Mouse (Mus musculus) midbrain, embryonic 13.5 days (tissue): ENCODE measurements around the gene Asprv1. TPM values are rescaled to one million over a fixed set of nuclear protein-coding genes. Genes with fewer than 3 reads are reported as not detected.

ENCODE experiments used
- ATAC-seq: fragments of 200-750 bp; cut with Nextera tagmentation; 2 replicates; pipeline ENCODE4 v1.8.0; 2017; ENCODE audit warnings: mild to moderate bottlenecking, moderate TSS enrichment, moderate library complexity
- H3K27ac ChIP-seq: fragments of 300-500 bp; sonication (generic); 2 replicates; pipeline ENCODE4 v1.5.1; 2015; ENCODE audit warnings: inconsistent platforms, mild to moderate bottlenecking, moderate library complexity
- H3K27me3 ChIP-seq: fragments of 300-500 bp; sonication (generic); 2 replicates; pipeline ENCODE4 v1.6.1; 2015; ENCODE audit warnings: mild to moderate bottlenecking, inconsistent platforms
- H3K36me3 ChIP-seq: fragments of 300-500 bp; sonication (generic); 2 replicates; pipeline ENCODE4 v1.6.1; 2015; ENCODE audit warnings: mild to moderate bottlenecking, inconsistent platforms
- H3K4me1 ChIP-seq: fragments of 300-500 bp; sonication (generic); replicated peaks from 2 replicates; pipeline ENCODE4 v1.6.1; 2015; ENCODE audit warnings: inconsistent platforms
- H3K4me2 ChIP-seq: fragments of 300-500 bp; sonication (generic); replicated peaks from 2 replicates; pipeline ENCODE4 v1.6.1; 2015; ENCODE audit warnings: moderate library complexity, mild to moderate bottlenecking, inconsistent platforms
- H3K4me3 ChIP-seq: fragments of 300-500 bp; sonication (generic); replicated peaks from 2 replicates; pipeline ENCODE4 v1.5.1; 2015; ENCODE audit warnings: mild to moderate bottlenecking, inconsistent platforms
- H3K9ac ChIP-seq: fragments of 300-500 bp; sonication (generic); replicated peaks from 2 replicates; pipeline ENCODE4 v1.6.1; 2015; ENCODE audit warnings: mild to moderate bottlenecking, inconsistent platforms
- H3K9me3 ChIP-seq: fragments of 300-500 bp; sonication (generic); 2 replicates; pipeline ENCODE4 v1.6.1; 2016; ENCODE audit warnings: mild to moderate bottlenecking, inconsistent platforms
- WGBS: fragments of 180-500 bp; shearing (Covaris S2); methylation state at CpG from one replicate; pipeline ENCODE4 v1.1.7; 2015; 5-methylcytosine and 5-hydroxymethylcytosine counted together
- polyA plus RNA-seq: library from polyadenylated mRNA; unstranded; fragments of >200 nt; fragmentation: Nextera tagmentation; extraction: Ambion mirVana; gene quantifications from 2 replicates; pipeline ENCODE4 v1.2.1, GENCODE M21; 2015

Gene Asprv1
- polyA plus RNA-seq, 1 experiment from 2014 or later = 0.50 TPM

DNA sequence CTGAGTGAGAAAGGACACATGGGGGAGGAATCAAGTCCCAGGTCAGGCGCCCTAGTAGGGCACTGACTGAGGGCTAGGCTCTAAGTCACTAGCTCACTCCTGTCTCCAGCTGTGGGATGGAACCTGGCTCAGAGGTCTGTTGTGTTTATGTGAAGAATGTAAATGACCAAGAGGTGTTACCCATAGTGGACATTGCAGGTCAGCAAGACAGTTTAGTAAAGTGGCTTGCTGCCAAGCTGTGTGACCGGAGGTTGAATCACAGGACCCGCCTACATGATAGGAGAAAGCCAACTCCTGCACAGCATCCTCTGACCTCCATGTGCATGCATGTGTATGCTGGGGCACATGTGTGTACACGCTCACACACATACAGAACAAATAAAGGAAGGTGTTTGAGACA lies 17.6 kb downstream of the Asprv1 start:
- WGBS = 81% methylated on average over 4 of the region's 4 CpGs
- Histone ChIP-seq H3K27me3 (no peaks in the 10 kb centered on the region), H3K9ac (no peak overlapping the region), H3K4me3 (no peak overlapping the region), H3K27ac (no peak overlapping the region), H3K9me3 (no peaks in the 10 kb centered on the region), H3K4me2 (no peak overlapping the region), H3K36me3 (peaks cover 34% of the 10 kb centered on the region), H3K4me1 (no peaks in the 10 kb centered on the region)
- ATAC-seq = no peak

DNA sequence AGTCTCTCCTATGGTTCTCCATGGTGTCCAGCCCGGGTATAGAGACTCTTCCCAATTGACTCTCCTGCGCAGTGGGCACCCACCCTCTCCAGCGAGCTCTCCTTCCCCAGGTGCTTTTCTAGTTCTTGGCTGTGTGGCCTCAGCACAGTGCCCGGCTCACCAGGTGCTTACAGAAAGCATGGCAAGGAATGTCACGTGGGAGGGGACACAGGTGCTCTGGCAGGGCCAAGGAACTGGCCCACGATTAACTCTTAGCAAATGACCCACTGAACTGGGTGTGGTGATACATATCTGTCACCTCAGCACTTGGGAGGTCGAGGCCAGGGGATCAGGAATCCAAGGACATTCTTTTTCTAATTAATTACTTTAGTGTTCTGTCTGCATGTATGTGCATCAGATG lies 18.2 kb downstream of the Asprv1 start:
- no peak for ATAC-seq
- no peak overlapping the region for H3K4me2 ChIP-seq
- WGBS = 83% methylated on average over 7 of the region's 7 CpGs
- no peak overlapping the region for H3K4me3 ChIP-seq
- H3K4me1 ChIP-seq = no peaks in the 10 kb centered on the region
- H3K9me3 ChIP-seq = no peaks in the 10 kb centered on the region
- H3K27ac ChIP-seq = no peak overlapping the region
- no peaks in the 10 kb centered on the region for H3K27me3 ChIP-seq
- H3K9ac ChIP-seq = no peak overlapping the region
- peaks cover 40% of the 10 kb centered on the region for H3K36me3 ChIP-seq

DNA sequence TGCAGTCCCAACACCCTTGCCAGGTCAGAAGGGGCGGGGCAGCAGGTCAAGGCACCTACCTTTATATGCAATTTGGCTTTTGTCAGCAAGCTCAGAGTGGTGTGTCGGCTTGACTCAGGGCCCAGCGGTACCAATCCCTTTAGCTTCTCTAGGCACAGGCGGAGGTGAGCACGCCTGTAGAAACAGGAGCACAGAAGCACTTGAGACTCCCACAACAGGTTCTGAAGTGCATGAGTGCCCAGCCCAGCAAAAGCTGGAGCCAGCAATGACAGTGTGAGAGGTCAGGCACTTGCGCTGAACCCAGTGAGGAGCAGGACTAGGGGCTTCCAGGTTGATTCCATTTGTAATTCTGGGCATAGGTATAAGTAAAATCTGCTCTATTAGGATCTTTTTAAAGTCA lies 25.1 kb downstream of the Asprv1 start:
- Histone ChIP-seq H3K4me2 (no peak overlapping the region), H3K27me3 (no peaks in the 10 kb centered on the region), H3K4me3 (no peak overlapping the region), H3K9me3 (no peaks in the 10 kb centered on the region), H3K9ac (no peak overlapping the region), H3K27ac (no peak overlapping the region), H3K4me1 (no peaks in the 10 kb centered on the region), H3K36me3 (peaks cover 69% of the 10 kb centered on the region)
- ATAC-seq = no peak
- WGBS = 90% methylated on average over 6 of the region's 6 CpGs

DNA sequence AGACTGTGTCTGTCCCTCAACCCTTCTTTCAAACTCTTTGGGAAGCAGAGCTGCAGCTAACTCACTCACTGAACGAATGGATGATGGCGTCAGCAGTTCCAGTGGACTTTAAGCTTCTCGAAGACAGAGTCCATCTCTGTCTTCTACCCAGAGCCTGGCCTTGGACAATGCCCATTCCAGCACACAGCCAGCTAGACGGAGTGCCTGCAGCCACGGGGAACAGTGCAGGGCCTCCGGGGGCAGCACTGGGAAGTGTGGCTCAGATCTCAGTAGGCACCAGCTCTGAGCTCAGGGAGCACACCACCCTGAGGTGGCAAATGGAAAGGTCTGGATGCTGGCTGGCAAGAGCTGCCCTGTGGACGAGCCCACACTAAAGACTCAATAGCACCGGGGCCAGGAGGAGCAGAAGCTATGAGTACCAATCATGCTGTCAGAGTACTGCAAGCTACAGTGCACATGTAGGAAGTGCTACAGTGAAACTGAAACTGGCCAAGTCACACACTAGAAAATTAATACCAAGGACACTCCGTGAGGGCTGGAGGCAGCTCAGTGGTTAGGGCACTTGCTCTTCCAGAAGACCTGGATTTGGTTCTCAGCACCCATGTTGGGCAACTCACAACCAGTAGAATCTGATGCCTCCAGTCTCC lies 26.4 kb downstream of the Asprv1 start:
- H3K27ac ChIP-seq = no peak overlapping the region
- peaks cover 69% of the 10 kb centered on the region for H3K36me3 ChIP-seq
- no peaks in the 10 kb centered on the region for H3K27me3 ChIP-seq
- H3K4me2 ChIP-seq = no peak overlapping the region
- H3K9ac ChIP-seq = no peak overlapping the region
- no peaks in the 10 kb centered on the region for H3K4me1 ChIP-seq
- H3K4me3 ChIP-seq = no peak overlapping the region
- 78% methylated on average over 9 of the region's 9 CpGs for WGBS
- no peak for ATAC-seq
- H3K9me3 ChIP-seq = no peaks in the 10 kb centered on the region

DNA sequence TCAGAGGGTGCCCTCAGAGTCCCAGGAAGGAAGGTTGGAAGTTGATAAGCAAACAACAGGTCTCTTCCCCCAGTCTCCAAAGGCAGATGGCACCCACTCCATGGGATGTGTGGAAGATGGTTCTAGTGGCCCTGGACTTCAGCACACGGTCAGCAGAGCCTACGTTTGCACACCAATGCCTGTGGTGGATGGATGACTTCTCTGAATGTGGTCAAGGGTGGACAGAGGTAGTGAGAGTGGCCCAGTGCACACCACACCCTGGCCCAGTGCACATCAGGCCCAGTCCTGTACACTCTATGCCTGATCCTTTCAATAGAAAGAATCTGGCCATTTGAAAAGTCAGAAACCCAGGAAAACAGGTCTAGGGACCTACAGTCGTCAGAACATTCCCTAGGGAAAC lies 30.5 kb downstream of the Asprv1 start:
- H3K9ac ChIP-seq = no peak overlapping the region
- no peak overlapping the region for H3K4me3 ChIP-seq
- WGBS = 88% methylated on average over 3 of the region's 3 CpGs
- no peak overlapping the region for H3K4me2 ChIP-seq
- H3K9me3 ChIP-seq = no peaks in the 10 kb centered on the region
- H3K36me3 ChIP-seq = peaks cover 72% of the 10 kb centered on the region
- no peaks in the 10 kb centered on the region for H3K27me3 ChIP-seq
- no peaks in the 10 kb centered on the region for H3K4me1 ChIP-seq
- H3K27ac ChIP-seq = no peak overlapping the region
- no peak for ATAC-seq

DNA sequence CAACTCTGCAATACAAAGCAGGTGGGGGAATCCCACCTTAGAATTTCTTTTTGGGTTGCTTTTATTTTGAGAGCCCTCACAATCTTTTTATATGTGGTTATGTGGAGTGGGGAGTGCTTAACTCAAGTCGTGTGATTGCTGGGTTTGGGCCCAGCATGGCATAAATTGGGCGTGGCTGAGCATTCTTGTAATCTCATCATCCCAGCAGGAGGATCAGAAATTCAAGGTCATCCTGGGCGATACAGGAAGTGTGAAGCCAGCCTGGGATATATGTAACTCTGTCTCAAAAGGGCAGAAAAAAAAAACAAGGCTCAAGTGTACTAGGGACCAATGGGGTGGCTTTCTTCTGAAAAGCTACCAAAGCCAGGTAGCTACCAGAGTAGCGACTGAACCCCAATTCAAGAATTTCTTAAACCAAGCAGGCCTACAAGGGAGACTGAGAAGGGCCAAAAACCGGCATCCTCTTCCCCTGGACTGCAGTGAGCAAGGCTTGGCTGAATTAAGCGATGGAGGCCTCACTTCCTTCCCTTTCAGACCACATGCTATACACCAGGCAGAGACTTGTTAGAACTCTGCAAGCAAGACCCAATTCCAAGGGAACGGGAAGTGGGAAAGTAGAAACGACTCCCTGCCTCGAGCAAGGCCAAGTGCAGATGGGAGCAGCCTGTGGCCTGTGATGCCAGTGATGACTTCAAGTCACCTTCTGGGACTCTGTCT lies 32.4 kb downstream of the Asprv1 start:
- no peak overlapping the region for H3K4me2 ChIP-seq
- H3K36me3 ChIP-seq = peaks cover 78% of the 10 kb centered on the region
- no peak overlapping the region for H3K9ac ChIP-seq
- WGBS = 77% methylated on average over 9 of the region's 9 CpGs
- H3K4me3 ChIP-seq = no peak overlapping the region
- H3K27ac ChIP-seq = no peak overlapping the region
- H3K9me3 ChIP-seq = no peaks in the 10 kb centered on the region
- no peaks in the 10 kb centered on the region for H3K4me1 ChIP-seq
- no peak for ATAC-seq
- H3K27me3 ChIP-seq = no peaks in the 10 kb centered on the region

DNA sequence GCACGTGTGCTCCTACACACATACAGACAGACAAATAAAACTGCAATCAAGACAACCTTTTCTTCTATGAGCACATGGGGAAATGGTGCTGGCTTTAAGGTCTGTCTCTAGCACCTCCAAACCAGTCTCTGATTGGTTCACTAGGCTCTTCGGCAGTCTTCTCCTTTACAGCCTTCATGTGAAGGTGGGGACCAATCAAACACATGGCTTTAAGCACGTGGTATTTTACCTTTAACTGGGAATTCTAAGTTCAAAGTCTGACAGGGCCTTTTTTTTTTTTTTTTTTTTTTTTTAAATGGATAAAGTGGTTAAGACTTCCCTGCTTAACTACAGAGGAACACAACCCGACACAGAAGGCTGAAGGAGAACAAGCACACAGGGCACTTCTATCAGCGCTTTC lies 37.1 kb downstream of the Asprv1 start:
- peaks cover 54% of the 10 kb centered on the region for H3K36me3 ChIP-seq
- H3K4me2 ChIP-seq = no peak overlapping the region
- no peak overlapping the region for H3K4me3 ChIP-seq
- H3K4me1 ChIP-seq = peaks cover 32% of the 10 kb centered on the region
- no peaks in the 10 kb centered on the region for H3K9me3 ChIP-seq
- no peaks in the 10 kb centered on the region for H3K27me3 ChIP-seq
- 87% methylated on average over 5 of the region's 5 CpGs for WGBS
- H3K9ac ChIP-seq = no peak overlapping the region
- no peak overlapping the region for H3K27ac ChIP-seq
- ATAC-seq = no peak

DNA sequence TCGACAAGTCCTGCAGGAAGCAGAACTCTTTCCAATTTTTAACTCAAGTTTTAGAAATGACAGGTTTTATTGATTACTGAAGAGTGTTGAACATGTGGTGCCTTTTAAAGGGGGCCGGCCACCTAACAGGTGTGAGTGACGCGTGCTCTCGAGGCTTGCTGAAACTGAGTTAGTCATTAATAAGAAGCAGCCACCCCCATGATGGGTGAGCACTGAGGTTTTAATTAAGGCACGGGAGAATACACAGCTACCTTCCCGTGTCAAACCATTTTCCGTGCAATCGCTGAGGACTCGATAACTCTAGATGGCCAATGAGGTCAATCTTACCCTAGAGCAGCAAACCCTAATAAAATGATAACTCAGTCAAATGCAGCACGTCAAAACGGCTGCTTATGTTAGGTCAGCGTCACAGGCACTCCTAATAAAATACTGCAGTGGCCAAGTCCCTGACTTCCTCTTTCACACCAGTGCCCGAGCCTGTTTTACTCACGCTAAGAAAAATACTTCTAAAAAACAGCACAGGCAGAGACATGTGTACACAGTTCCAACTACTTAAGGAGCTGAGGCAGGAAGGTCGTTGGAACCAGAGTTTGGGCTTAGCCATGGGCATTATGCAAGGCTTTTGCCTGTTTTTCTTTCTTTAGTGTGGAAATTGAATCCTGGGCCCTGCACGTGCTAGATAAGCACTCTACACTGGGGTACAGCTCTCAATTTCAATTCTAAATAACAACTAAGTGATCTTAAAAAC lies 37.8 kb downstream of the Asprv1 start:
- Histone ChIP-seq H3K9me3 (no peaks in the 10 kb centered on the region), H3K9ac (no peak overlapping the region), H3K4me3 (no peak overlapping the region), H3K4me1 (peaks cover 34% of the 10 kb centered on the region), H3K4me2 (no peak overlapping the region), H3K27ac (no peak overlapping the region), H3K36me3 (peaks cover 47% of the 10 kb centered on the region), H3K27me3 (no peaks in the 10 kb centered on the region)
- ATAC-seq = no peak
- 91% methylated on average over 17 of the region's 17 CpGs for WGBS

DNA sequence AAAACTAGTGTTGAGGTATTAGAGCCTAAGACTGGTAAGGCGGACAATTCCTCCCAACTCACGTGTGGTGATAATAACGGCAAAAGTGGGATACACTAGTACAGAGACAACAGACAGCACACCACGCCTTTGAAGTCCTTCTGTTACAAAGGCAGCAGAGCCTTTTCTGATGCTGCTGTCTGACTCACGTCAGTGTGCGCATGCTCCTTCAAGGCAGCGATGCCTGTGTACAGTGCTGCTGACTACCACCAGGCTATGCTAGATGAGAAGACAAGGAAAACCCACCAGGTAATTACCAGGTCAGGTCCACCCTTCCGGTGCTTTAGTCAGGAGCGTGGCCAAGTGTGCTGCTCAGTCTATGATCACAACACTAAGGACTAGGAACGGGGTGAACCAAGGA lies 39.1 kb downstream of the Asprv1 start:
- Histone ChIP-seq H3K27me3 (no peaks in the 10 kb centered on the region), H3K9ac (peak overlapping the region; percentile 93), H3K36me3 (peaks cover 38% of the 10 kb centered on the region), H3K27ac (no peak overlapping the region), H3K4me1 (peaks cover 34% of the 10 kb centered on the region), H3K4me2 (peak overlapping the region; percentile 84; the same call in 1 of the 2 replicates), H3K9me3 (no peaks in the 10 kb centered on the region), H3K4me3 (peak overlapping the region; percentile 94)
- ATAC-seq = no peak
- 90% methylated on average over 10 of the region's 10 CpGs for WGBS

DNA sequence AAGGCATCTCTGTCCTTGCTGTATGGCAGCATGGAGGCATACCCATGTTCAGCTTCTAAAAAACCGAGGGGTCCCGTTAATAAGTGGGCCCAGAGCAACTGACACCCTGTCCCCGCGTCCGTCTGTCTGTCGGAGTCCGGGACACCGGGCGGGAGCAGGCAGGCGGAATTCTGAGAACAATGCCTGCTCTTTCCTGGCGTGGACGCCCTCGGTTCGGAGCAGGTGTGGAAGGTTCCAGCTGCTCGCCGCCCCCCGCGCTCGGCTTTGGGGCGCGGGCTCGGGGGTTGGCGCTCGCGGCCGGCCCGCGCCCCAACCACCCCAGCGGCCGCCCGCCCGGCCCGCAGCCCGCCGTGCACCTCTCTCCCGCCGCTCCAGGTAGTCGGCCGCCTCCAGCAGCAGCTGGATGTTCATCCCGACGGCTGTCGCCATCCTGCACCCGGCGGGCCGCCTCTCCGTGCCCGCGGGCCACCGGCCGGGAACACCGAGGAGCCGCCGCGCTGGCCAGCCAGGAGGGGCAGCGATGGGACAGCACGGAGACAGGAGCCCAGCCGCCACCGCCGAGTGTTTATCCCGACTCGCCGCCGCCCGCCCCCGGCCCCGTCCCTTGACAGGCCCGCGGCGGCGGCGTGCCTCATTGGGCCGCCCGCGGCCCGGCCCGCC lies 40.7 kb downstream of the Asprv1 start, which contains the start of gene Mxd1:
Gene Mxd1 (minus strand): TSS at position 582 of the 660 bp plus-strand sequence.
- no peaks in the 10 kb centered on the region for H3K27me3 ChIP-seq
- WGBS = under 1% methylated on average over 43 of the region's 76 CpGs
- H3K36me3 ChIP-seq = peaks cover 38% of the 10 kb centered on the region
- H3K27ac ChIP-seq = peak within 1 kb of the TSS; percentile 70
- ATAC-seq = peak; percentile 98; the same call in 1 of the 2 replicates
- no peaks in the 10 kb centered on the region for H3K9me3 ChIP-seq
- peak within 1 kb of the TSS; percentile 93 for H3K9ac ChIP-seq
- peak within 1 kb of the TSS; percentile 84 for H3K4me2 ChIP-seq
- peaks cover 34% of the 10 kb centered on the region for H3K4me1 ChIP-seq
- H3K4me3 ChIP-seq = peak within 1 kb of the TSS; percentile 94

DNA sequence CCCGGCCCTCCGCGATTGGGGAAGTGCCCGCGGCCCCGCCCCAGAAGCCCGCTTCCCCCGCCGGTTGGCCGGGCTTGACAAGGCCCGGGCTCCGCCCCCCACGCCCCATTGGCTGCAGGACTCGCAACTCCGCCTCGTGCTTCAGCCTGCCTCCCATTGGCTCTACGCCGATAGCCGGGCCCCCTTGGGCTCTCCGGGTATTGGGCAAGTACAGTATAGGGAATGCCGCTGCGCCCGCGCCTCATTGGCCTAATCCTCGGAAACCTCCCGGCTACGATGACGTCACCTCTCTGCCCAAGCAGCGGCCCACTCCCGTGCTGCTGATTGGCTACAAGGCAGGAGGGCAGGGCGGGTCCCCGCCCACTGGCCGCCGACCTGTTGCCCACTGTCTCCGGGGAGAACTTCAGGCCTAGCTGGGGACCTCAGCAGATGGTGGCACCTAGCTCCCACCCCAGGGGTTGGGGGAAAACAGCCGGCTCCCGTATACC lies 41.3 kb downstream of the Asprv1 start:
- Histone ChIP-seq H3K9ac (peak overlapping the region; percentile 93), H3K9me3 (no peaks in the 10 kb centered on the region), H3K4me3 (peak overlapping the region; percentile 94), H3K27me3 (no peaks in the 10 kb centered on the region), H3K27ac (peak overlapping the region; percentile 70), H3K36me3 (peaks cover 39% of the 10 kb centered on the region), H3K4me2 (peak overlapping the region; percentile 84), H3K4me1 (peaks cover 34% of the 10 kb centered on the region)
- peak; percentile 100 for ATAC-seq
- 1% methylated on average over 36 of the region's 37 CpGs for WGBS
